Mouse (Mus musculus) B cell, adult 2 months (primary cell): Measurements from ENCODE around the gene Naa16.
"Not testable (repeated sequence)": the region's sequence is repeated elsewhere in the genome, so short reads cannot be mapped to it uniquely, and the experiment has no call there.

ENCODE experiments used
- DNase-seq, 2 experiments: peaks; one replicate each; pipeline ENCODE4 v3.0.0; 2022

The Naa16 gene

GRCm38 (mm10) chr14:79390265-79390926, at the start of gene Naa16:
Gene Naa16, minus strand, starts transcription at chr14:79390778.
- DNase-seq = peak; percentile 96 to 97

GRCm38 (mm10) chr14:79434068-79434467, 43.5 kb upstream of the Naa16 start:
- DNase-seq = no peak

GRCm38 (mm10) chr14:79426730-79427365, 36.3 kb upstream of the Naa16 start:
- not testable (repeated sequence) for DNase-seq

- DNase-seq = peak; percentile 92 to 94
Observed at GRCm38 (mm10) chr14:79425979-79426729, 35.6 kb upstream of the Naa16 start, which contains the start of gene Kbtbd7. Gene Kbtbd7, plus strand, starts transcription at chr14:79426511.

DNA sequence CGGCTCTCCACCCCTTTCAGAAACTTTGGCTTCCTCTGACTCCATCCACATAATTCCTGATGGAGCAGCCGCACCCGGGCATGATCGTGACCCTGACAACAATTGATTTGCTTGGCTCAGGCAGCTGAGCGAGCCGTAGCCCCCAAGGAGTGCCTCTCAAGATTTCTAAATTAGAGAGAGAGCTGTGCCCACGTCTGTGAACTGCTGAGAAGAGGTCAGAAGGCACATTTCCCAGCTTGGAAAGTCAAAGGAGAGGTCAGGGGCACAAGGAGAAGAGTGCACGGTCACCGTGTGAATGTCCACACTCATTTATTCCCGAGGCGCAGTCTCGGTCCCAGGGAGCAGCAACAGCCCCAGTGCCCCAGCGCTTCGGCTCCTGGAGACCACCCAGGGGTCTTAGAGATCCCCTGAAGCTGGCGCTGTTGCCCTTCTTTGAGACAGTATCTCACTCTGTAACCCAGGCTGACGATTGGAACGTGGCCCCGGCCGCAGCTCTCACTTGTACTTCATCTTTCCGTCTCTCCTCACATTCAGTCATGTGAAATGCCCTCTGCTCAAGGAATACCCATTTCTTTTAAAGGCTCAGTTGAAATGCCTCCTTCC, 29.6 kb upstream of the Naa16 start:
- no peak for DNase-seq

DNA sequence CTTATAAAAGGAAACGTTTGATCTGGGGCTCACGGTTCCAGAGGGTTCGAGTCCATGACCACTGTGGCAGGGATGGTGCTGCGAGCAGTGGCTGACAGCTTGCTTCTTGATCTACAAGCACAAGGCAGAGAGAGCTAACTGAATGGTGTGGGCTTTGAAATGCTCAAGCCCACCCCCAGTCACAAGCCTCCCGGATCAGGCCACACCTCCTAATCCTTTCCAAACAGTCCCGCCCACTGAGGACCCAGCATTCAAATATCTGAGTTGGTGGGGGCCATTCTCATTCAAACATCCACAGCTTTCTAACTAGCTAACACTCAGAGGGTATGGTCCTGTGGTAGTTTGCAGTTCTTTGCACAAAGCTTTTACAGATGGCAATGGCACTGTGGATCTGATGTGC, 22.5 kb upstream of the Naa16 start:
- DNase-seq = no peak

- no peak for DNase-seq
Observed at GRCm38 (mm10) chr14:79410662-79411061, 20.1 kb upstream of the Naa16 start.

GRCm38 (mm10) chr14:79409278-79409830, 18.8 kb upstream of the Naa16 start:
- DNase-seq = no peak

DNA sequence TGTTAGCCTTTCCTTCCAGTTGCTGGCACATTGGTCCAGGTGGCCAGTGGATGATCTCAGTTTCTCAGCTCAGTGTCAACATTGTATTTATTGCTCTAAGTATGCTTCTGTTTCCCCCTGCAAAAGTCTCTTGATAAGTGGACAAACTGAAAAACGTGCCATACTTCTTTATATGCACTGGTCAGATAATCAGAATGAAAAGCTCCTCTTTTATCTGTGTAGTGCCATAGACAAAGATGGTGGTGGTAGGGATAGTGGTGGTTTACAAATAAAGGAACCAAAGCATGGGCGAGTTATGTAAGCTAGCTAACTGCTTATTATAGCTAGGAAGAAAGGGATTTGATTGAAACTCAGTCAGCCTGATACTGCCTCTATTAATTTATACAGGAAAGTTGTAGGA, 17.1 kb upstream of the Naa16 start:
- DNase-seq = no peak

- peak; percentile 70 to 73 for DNase-seq
Observed at GRCm38 (mm10) chr14:79397321-79398122, 6.9 kb upstream of the Naa16 start, which contains the start of gene Mtrf1. Gene Mtrf1, plus strand, starts transcription at chr14:79397772.

DNA sequence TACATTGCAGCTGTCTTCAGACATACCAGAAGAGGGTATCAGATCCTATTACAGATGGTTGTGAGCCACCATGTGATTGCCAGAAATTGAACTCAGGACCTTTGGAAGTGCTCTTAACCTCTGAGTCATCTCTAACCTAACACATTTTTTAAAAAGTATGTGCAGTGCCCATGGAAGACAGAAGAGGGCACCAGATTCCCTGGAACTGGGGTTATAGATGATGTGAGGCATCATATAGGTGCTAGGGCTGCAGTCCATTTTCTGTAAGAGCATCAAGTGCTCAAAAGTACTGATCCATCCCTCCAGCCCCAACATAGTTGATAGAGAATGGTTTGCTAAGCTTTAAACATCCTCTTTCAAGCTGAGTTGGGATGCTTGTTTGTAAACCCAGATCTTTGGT, 4.0 kb upstream of the Naa16 start:
- peak; percentile 65 to 73 for DNase-seq

GRCm38 (mm10) chr14:79393289-79393688, 2.7 kb upstream of the Naa16 start:
- no peak for DNase-seq

DNA sequence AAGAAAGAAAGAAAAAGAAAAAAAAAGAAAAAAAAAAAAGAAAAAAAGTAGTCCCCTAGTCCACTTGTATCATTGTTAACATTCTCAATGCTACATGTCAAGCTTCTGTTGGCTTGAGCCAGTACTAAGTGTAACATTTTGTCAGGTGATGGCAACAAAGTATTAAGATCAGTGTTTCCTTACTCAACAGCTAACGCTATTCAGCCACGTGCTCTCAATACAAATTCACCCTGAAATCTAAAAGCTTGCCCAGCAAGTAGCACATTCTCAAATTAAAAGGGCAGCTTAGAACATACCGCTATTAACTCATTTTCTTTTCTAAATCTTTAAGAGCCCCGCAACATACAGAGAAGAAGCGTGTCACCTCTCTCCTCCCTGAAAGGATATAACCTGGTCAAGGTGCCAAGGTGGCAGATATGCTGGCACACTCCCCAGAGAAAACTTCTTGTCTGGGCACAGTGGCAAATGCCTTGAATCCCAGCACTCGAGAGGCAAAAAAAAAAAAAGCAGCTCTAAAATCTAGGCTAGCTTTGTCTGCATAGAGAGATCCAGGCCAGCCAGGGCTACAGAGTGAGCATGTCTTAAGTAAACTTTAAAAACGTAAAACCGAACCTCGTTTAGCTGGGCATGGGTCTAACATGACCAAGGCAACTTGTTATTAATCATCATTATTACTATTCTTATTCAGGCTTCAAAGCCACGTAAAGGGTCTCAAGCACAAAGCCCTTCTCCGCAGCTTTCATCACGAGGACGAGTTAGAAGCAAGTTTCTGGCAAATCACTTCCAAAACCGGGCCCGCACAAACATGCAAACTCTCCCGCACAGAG, 927 bp downstream of the Naa16 start:
- DNase-seq = no peak

DNA sequence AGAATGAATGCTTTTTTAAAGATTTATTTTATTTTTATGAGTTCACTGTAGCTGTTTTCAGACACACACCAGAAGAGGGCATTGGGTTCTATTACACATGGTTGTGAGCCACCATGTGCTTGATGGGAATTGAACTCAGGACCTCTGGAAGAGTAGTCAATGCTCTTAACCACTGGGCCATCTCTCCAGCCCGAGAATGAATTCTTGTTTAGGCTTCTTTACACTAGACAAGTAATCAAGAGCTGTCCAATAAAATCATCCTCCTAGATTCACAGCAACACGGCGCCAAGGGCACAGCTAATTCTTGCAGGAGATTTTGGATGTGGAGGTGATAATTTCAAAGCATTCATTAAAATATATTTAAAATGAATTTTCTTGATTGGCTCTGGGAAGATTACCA, 2.3 kb downstream of the Naa16 start:
- DNase-seq = no peak

- no peak for DNase-seq
Observed at GRCm38 (mm10) chr14:79383120-79383519, 7.5 kb downstream of the Naa16 start.

DNA sequence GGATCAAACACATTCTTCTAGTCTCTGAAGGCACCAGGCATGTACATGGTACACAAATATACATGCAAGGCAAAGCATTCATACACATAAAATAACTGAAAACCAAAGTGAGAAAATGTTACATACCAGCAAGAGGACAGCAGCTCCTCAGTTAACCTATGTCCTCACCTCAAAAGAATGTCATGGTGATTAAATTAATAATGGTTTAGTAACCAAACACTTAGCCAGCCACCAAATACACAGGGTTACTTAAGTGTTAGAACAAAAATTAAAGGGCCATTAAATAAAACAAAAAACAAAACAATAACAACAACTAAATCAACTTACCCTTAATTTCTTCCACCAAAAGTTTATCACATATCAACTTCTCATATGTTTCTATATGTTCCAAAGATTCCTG, 13.5 kb downstream of the Naa16 start:
- DNase-seq = no peak

- no peak for DNase-seq
Observed at GRCm38 (mm10) chr14:79358055-79358454, 32.5 kb downstream of the Naa16 start.

DNA sequence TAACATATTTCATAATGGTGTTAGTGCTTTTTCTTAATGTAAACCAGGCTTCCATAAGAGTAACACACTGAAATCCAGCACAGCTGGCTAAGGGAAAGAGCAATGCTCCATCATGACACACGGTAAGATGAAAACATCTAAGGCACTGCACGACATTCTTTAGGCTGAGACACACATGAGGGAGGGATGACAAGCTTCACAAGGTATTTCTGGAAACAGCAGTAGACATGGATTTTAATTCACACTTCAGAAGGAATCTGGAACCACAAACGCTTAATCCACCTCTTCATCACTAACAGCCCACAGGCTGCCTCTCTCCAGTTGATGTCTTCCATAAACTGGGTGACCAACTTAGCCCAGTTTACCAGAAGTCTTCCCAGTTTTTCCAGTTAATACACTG, 44.2 kb downstream of the Naa16 start:
- DNase-seq = no peak

- DNase-seq = no peak
Observed at GRCm38 (mm10) chr14:79335613-79336012, 55.0 kb downstream of the Naa16 start.

GRCm38 (mm10) chr14:79331936-79332335, 58.6 kb downstream of the Naa16 start:
- no peak for DNase-seq

DNA sequence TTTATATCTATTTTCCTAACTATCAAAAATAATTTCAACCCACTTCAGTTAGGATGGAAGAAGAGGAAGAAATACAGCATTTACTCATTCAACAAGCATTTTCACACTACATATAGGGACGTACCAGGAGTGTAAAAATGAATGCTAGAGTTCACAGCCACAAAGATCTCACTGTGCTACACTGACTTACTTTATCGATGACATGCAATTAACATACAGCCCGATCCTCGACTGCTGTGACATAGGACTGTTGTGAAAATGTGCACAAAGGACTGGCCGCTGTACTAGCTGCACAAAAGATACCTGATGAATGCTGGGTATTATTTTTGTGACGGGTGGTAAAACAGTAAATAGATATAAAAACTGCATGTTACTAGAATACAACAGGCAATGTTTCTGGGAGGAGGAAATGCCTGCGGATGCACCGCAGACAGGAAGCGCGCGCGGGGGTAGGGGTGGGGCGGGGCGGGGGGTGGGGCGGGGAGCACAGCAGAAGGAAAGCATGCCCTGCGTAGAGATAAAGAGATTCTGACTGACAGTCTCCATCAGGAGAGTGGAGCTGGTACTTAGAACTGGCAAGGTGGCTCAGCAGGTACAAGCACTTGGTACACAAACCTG, 59.5 kb downstream of the Naa16 start:
- DNase-seq = peak in 1 of 2 experiments; percentile 9
